Mouse (Mus musculus): Measurements from ENCODE around the gene 4931409K22Rik. TPM values are rescaled to one million over a fixed set of nuclear protein-coding genes. Genes with fewer than 3 reads are reported as not detected.
A peak's percentile ranks its signal among the peaks of the same experiment; 100 is the strongest.

The 4931409K22Rik gene
- total and polyA plus RNA-seq, 2 experiments from 2014 or later, result 0.11 TPM; not detected in 1

DNA sequence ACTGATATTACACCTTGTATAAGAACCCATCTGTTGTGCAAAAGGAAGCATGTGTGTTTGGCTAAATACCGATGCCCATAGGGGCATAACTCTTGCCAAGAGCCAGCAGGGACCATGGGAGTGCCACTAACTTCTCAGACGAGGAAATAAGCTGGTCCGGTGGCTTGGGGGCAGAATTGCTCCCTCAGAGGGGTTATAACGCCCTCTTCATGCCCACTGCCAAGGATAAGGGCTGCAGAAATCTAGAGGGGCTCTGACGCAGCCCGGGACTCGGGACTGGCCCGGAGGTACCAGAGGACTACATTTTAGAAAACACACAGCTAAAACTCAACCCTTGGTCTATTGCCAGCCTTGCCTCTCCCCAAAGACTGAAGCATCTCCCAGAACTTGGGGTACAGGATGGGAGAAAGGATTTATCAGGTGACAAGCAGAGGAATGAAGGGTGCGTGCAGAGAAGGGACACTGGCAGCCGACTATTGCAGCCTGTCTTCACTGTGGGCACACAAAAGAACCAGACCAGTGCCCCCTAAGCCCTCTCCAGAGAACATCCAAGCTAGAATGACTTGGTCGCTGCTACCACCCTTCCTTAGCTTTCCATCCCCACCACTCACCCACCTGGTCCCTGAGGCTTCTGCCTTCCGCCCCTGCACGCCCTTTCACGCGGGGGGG is 41.4 kb upstream of the 4931409K22Rik start:
- WGBS, result 11% methylated on average over 15 of the region's 15 CpGs
- Histone ChIP-seq H3K27me3 (ENCODE audit: insufficient read depth, low read length) (no peaks in the 10 kb centered on the region), H3K9ac (peak overlapping the region; percentile 83), H3K4me1 (ENCODE audit: insufficient read depth) (peaks cover 40% of the 10 kb centered on the region), H3K4me2 (ENCODE audit: low read depth) (peak overlapping the region; percentile 91), H3K36me3 (ENCODE audit: insufficient read depth) (peaks cover 21% of the 10 kb centered on the region), H3K4me3 (ENCODE audit: low read depth, low read length) (peak overlapping the region; percentile 68), H3K27ac (ENCODE audit: low read depth, low read length) (peak overlapping the region; percentile 88), H3K9me3 (ENCODE audit: low read length) (no peaks in the 10 kb centered on the region)
- DNase-seq, result peak; percentile 61
- no peak for ATAC-seq
- no peak for TF ChIP-seq CTCF (IDR thresholded peaks at IDR 0.05; ENCODE audit: low read depth)

DNA sequence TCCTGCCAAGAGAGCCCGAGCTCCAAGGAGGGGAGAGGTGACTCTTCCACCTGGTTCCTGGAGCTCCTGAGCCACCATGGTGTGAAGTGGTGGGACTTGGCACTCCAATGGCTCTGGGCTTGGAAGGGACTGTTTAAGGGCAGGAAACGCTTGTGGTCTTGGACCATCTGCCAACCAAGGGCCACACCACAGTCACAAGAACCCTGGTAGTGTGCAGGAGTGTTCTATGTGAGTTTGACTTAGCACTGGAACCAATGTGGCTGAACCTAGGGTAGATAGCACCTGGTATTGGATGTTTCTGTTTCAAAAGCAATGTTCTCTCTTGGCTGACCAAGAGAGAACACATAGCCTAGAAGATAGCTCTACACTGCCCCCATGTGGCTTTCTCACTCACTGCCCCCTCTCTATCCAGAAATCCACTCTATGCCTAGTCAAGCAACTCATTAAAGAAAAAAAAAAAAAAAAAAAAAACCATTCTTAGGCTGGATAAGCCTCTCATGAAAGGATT is 40.7 kb upstream of the 4931409K22Rik start:
- 25% methylated on average over 2 of the region's 2 CpGs for WGBS
- H3K4me1 ChIP-seq (ENCODE audit: insufficient read depth), result peaks cover 38% of the 10 kb centered on the region
- no peaks in the 10 kb centered on the region for H3K9me3 ChIP-seq (ENCODE audit: low read length)
- H3K36me3 ChIP-seq (ENCODE audit: insufficient read depth), result peaks cover 28% of the 10 kb centered on the region
- peak overlapping the region; percentile 46 for H3K9ac ChIP-seq
- TF ChIP-seq CTCF (IDR thresholded peaks at IDR 0.05; ENCODE audit: low read depth), result peak; percentile 76
- H3K4me2 ChIP-seq (ENCODE audit: low read depth), result peak overlapping the region; percentile 54
- ATAC-seq, result peak; percentile 58
- peak; percentile 93 for DNase-seq
- H3K27me3 ChIP-seq (ENCODE audit: insufficient read depth, low read length), result no peaks in the 10 kb centered on the region
- peak overlapping the region; percentile 96 for H3K27ac ChIP-seq (ENCODE audit: low read depth, low read length)
- peak overlapping the region; percentile 22 for H3K4me3 ChIP-seq (ENCODE audit: low read depth, low read length)

DNA sequence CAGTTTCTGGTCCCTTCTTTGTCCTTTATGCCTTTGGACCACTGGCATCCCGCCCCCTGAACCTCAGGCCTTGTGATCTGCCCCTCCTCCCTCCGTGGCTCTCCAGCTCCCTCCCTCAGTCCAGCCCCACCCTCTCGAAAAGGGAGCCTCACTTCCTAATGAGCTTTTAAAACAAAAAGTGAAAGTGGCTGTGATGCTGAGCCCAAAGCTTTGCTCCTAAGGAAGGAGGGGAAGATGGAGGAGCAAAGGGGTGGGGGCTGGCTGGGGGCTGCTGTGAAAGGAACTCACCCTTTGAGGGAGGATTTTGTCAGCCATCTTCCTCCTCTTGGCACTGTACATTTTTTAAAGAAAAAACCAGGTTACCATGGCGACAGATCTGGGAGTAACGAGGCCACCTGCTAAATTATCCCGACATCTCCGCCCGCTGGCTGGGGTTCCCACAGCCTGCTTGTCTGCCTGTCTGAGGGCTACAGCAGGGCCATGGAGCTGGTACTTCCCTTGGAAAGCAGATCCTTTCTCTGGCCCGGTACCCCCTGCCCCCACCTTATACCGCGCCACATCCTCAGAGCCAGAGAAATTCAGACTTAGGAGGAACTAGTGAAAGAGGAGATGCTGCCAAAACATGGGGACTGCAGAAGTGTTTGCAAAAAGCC is 40.0 kb upstream of the 4931409K22Rik start:
- 1% methylated on average over 11 of the region's 11 CpGs for WGBS
- peaks cover 38% of the 10 kb centered on the region for H3K4me1 ChIP-seq (ENCODE audit: insufficient read depth)

DNA sequence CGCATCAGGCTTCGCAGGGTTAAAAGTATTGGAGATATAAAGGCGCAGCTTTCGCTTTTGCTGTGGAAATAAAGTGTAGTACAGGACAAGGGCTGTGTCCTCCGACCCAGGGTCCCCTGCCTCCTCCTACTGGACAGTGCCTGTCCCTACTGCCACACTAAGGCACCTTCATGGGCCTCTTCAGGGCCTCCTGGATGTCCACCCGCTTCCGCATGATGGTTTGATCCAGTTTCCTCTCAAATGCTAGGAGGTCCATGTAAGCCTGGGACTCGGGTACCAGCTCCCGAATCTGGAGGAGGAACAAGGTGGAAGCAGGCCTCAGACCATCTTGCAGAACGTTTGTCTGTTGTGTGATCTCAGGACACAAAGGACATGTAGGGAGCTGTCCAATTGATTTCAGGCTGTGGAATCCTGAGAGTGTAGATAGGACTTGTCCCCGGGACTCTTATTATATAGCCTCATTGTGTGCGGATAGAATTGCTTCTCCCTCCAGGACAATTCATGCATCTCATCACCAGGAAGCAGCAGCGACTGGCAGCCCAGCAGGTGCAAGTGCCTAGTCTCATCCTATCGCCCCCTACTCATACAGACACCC is 39.3 kb upstream of the 4931409K22Rik start:
- Histone ChIP-seq H3K4me1 (ENCODE audit: insufficient read depth) (peaks cover 31% of the 10 kb centered on the region), H3K4me2 (ENCODE audit: low read depth) (peak overlapping the region; percentile 54), H3K4me3 (ENCODE audit: low read depth, low read length) (peak overlapping the region; percentile 5; the same call in 1 of the 2 replicates), H3K36me3 (ENCODE audit: insufficient read depth) (peaks cover 42% of the 10 kb centered on the region), H3K27me3 (ENCODE audit: insufficient read depth, low read length) (no peaks in the 10 kb centered on the region), H3K27ac (ENCODE audit: low read depth, low read length) (peak overlapping the region; percentile 96), H3K9me3 (ENCODE audit: low read length) (no peaks in the 10 kb centered on the region), H3K9ac (peak overlapping the region; percentile 46)
- ATAC-seq, result peak; percentile 0; the same call in 1 of the 2 replicates
- peak; percentile 58 for DNase-seq
- WGBS, result 32% methylated on average over 14 of the region's 14 CpGs
- peak; percentile 31 for TF ChIP-seq CTCF (IDR thresholded peaks at IDR 0.05; ENCODE audit: low read depth)

More for the DNA sequence above, 40.0 kb upstream of the 4931409K22Rik start:
- H3K4me2 ChIP-seq (ENCODE audit: low read depth), result peak overlapping the region; percentile 54
- ATAC-seq, result peak; percentile 69
- H3K9me3 ChIP-seq (ENCODE audit: low read length), result no peaks in the 10 kb centered on the region
- peaks cover 34% of the 10 kb centered on the region for H3K36me3 ChIP-seq (ENCODE audit: insufficient read depth)
- no peaks in the 10 kb centered on the region for H3K27me3 ChIP-seq (ENCODE audit: insufficient read depth, low read length)
- peak; percentile 90 for DNase-seq
- no peak for TF ChIP-seq CTCF (IDR thresholded peaks at IDR 0.05; ENCODE audit: low read depth)
- H3K9ac ChIP-seq, result peak overlapping the region; percentile 46
- peak overlapping the region; percentile 22 for H3K4me3 ChIP-seq (ENCODE audit: low read depth, low read length)
- H3K27ac ChIP-seq (ENCODE audit: low read depth, low read length), result peak overlapping the region; percentile 96

DNA sequence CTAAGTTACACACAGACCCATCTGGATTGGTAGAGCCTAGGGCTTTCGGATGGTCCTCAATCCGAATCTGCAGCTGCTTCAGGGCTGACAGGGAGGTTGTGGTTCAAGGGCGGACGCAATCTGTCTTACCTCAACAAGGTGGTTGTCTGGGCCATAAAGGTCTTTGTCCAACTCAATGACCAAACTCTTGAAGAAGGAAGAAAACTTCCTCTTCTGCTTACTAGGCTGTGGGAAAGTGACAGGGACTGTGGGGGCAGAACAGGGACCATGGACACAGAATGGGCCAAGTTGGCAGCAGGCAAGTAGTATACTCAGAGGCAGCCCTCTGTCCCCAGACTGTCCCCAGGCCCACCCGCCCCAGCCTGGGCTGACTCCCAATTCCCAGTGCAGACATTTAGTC is 38.7 kb upstream of the 4931409K22Rik start:
- Histone ChIP-seq H3K27ac (ENCODE audit: low read depth, low read length) (peak overlapping the region; percentile 96), H3K4me2 (ENCODE audit: low read depth) (peak overlapping the region; percentile 54; the same call in 1 of the 2 replicates), H3K9me3 (ENCODE audit: low read length) (no peaks in the 10 kb centered on the region), H3K4me3 (ENCODE audit: low read depth, low read length) (no peak overlapping the region), H3K9ac (no peak overlapping the region; the same call in 1 of the 2 replicates), H3K4me1 (ENCODE audit: insufficient read depth) (peaks cover 31% of the 10 kb centered on the region), H3K36me3 (ENCODE audit: insufficient read depth) (peaks cover 45% of the 10 kb centered on the region), H3K27me3 (ENCODE audit: insufficient read depth, low read length) (no peaks in the 10 kb centered on the region)
- TF ChIP-seq CTCF (IDR thresholded peaks at IDR 0.05; ENCODE audit: low read depth), result no peak
- ATAC-seq (no peak), DNase-seq (no peak)
- WGBS, result 90% methylated on average over 5 of the region's 5 CpGs

DNA sequence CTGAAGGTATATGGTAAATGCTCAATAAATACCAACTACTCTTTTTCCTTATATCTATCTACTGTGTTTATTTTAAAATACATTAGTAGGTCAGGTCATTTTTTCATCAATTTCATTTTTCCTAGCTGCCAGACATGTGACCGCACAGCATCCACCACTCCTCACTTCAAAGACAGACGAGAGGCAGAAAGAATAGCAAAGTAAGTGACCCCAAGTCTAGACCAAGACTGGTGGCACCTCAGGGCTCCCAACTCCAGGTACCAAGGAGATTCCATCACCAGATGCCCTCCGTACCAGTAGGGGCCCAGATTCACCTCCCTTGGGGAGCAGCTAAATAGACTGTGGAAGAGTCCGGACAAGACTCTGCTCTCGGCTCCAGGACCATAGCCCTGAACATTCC is 37.7 kb upstream of the 4931409K22Rik start:
- H3K9me3 ChIP-seq (ENCODE audit: low read length), result no peaks in the 10 kb centered on the region
- ATAC-seq, result no peak
- H3K4me3 ChIP-seq (ENCODE audit: low read depth, low read length), result no peak overlapping the region
- H3K27ac ChIP-seq (ENCODE audit: low read depth, low read length), result no peak overlapping the region
- peaks cover 31% of the 10 kb centered on the region for H3K4me1 ChIP-seq (ENCODE audit: insufficient read depth)
- H3K9ac ChIP-seq, result no peak overlapping the region
- TF ChIP-seq CTCF (IDR thresholded peaks at IDR 0.05; ENCODE audit: low read depth), result no peak
- H3K4me2 ChIP-seq (ENCODE audit: low read depth), result no peak overlapping the region
- no peaks in the 10 kb centered on the region for H3K27me3 ChIP-seq (ENCODE audit: insufficient read depth, low read length)
- no peak for DNase-seq
- WGBS, result 91% methylated on average over 5 of the region's 5 CpGs
- H3K36me3 ChIP-seq (ENCODE audit: insufficient read depth), result peaks cover 53% of the 10 kb centered on the region

Measured in forebrain, postnatal 0 days (tissue).